Mouse (Mus musculus): ENCODE results near the gene Amdhd1. TPM values are rescaled to one million over a fixed set of nuclear protein-coding genes. Genes with fewer than 3 reads are reported as not detected.

The Amdhd1 gene
- total and polyA plus RNA-seq, 2 experiments from 2014 or later, result 0.14 to 0.48 TPM

DNA sequence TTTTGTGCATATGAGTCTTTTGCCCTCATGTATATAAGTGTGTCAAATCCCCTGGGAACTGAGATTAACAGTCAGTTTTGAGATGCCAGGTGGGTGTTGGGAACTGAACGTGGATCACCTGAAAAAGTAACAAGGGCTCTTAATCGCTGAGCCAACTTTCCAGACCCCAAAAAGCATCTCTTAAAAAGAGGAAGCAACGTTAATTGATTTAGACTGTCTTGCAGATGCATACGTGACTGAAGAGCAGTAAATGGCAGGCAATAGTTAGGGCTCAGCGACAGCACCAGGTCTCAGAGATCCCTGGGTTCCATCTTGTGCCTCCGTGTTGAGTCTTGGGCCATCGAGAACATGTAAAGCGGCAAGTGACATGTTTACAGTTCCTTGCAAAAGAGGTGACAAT lies 12.8 kb upstream of the Amdhd1 start:
- 80% methylated on average over 8 of the region's 8 CpGs for WGBS
- ATAC-seq, result no peak

GRCm38 (mm10) chr10:93549821-93550220 lies 10.0 kb upstream of the Amdhd1 start:
- no peaks in the 10 kb centered on the region for H3K9me3 ChIP-seq (ENCODE audit: low read length)
- no peak overlapping the region for H3K9ac ChIP-seq
- TF ChIP-seq CTCF (IDR thresholded peaks at IDR 0.05; ENCODE audit: low read depth), result no peak
- H3K4me1 ChIP-seq (ENCODE audit: insufficient read depth), result no peaks in the 10 kb centered on the region
- H3K36me3 ChIP-seq (ENCODE audit: insufficient read depth), result no peaks in the 10 kb centered on the region
- no peak overlapping the region for H3K27ac ChIP-seq (ENCODE audit: low read depth, low read length)
- no peaks in the 10 kb centered on the region for H3K27me3 ChIP-seq (ENCODE audit: insufficient read depth, low read length)
- 86% methylated on average over 10 of the region's 10 CpGs for WGBS
- no peak overlapping the region for H3K4me3 ChIP-seq (ENCODE audit: low read depth, low read length)
- DNase-seq (no peak), ATAC-seq (no peak)
- H3K4me2 ChIP-seq (ENCODE audit: low read depth), result no peak overlapping the region

More for the DNA sequence above, 12.8 kb upstream of the Amdhd1 start:
- H3K4me1 ChIP-seq (ENCODE audit: insufficient read depth), result no peaks in the 10 kb centered on the region
- H3K27me3 ChIP-seq (ENCODE audit: insufficient read depth, low read length), result no peaks in the 10 kb centered on the region
- H3K9ac ChIP-seq, result no peak overlapping the region
- TF ChIP-seq CTCF (IDR thresholded peaks at IDR 0.05; ENCODE audit: low read depth), result no peak
- H3K36me3 ChIP-seq (ENCODE audit: insufficient read depth), result no peaks in the 10 kb centered on the region
- H3K9me3 ChIP-seq (ENCODE audit: low read length), result no peaks in the 10 kb centered on the region
- H3K27ac ChIP-seq (ENCODE audit: low read depth, low read length), result no peak overlapping the region
- H3K4me3 ChIP-seq (ENCODE audit: low read depth, low read length), result no peak overlapping the region
- H3K4me2 ChIP-seq (ENCODE audit: low read depth), result no peak overlapping the region
- DNase-seq, result no peak

DNA sequence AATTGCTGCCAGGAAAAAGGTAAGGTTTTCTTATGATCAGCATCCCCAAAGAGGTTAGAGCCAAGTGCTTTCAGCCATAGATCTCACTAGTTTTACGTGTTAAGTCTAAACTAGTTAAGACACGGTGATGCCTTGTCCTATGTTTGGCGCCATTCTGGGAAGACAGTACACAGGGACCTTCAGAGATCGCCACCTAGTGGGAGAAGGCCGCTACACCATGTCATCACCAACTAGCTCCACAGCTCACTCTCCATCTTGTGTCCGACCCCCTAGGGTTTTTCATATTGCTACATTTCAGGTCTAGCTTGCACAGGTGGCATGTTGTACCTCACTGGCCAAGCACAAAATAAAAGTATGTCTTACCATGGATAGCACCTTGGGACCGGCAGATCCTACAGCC lies 9.2 kb upstream of the Amdhd1 start:
- peak; percentile 91 for TF ChIP-seq CTCF (IDR thresholded peaks at IDR 0.05; ENCODE audit: low read depth)
- DNase-seq (peak; percentile 83), ATAC-seq (peak; percentile 86)
- H3K27me3 ChIP-seq (ENCODE audit: insufficient read depth, low read length), result no peaks in the 10 kb centered on the region
- H3K4me2 ChIP-seq (ENCODE audit: low read depth), result no peak overlapping the region
- no peak overlapping the region for H3K9ac ChIP-seq
- no peak overlapping the region for H3K27ac ChIP-seq (ENCODE audit: low read depth, low read length)
- no peaks in the 10 kb centered on the region for H3K9me3 ChIP-seq (ENCODE audit: low read length)
- H3K36me3 ChIP-seq (ENCODE audit: insufficient read depth), result no peaks in the 10 kb centered on the region
- no peaks in the 10 kb centered on the region for H3K4me1 ChIP-seq (ENCODE audit: insufficient read depth)
- H3K4me3 ChIP-seq (ENCODE audit: low read depth, low read length), result no peak overlapping the region
- WGBS, result 13% methylated on average over 7 of the region's 7 CpGs

GRCm38 (mm10) chr10:93547741-93548270 lies 8.0 kb upstream of the Amdhd1 start:
- TF ChIP-seq CTCF (IDR thresholded peaks at IDR 0.05; ENCODE audit: low read depth), result no peak
- Histone ChIP-seq H3K27ac (ENCODE audit: low read depth, low read length) (no peak overlapping the region), H3K4me2 (ENCODE audit: low read depth) (no peak overlapping the region), H3K9me3 (ENCODE audit: low read length) (no peaks in the 10 kb centered on the region), H3K4me3 (ENCODE audit: low read depth, low read length) (no peak overlapping the region), H3K36me3 (ENCODE audit: insufficient read depth) (no peaks in the 10 kb centered on the region), H3K27me3 (ENCODE audit: insufficient read depth, low read length) (no peaks in the 10 kb centered on the region), H3K4me1 (ENCODE audit: insufficient read depth) (no peaks in the 10 kb centered on the region), H3K9ac (no peak overlapping the region)
- no peak for ATAC-seq
- 94% methylated on average over 4 of the region's 4 CpGs for WGBS
- DNase-seq, result no peak

DNA sequence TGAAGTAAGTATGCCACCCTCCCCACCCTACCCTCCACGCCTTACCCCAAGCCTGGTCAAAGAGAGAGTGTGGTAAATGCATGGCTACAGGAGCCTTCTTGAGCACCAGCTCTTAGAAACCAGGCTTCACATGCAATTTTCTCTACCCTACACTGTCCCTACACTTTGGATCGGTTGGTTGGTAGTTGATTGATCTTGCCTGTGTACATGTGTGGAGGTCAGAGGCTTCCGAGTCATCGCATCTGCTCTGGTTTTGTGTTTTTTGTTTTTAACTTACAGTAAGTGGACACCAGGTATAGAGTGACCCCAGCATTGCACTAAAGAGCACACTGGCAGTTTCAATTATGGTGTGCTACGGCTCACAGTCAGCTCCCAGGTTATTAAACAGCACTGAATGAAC lies 4.3 kb upstream of the Amdhd1 start:
- Histone ChIP-seq H3K4me2 (ENCODE audit: low read depth) (no peak overlapping the region), H3K27me3 (ENCODE audit: insufficient read depth, low read length) (no peaks in the 10 kb centered on the region), H3K36me3 (ENCODE audit: insufficient read depth) (no peaks in the 10 kb centered on the region), H3K27ac (ENCODE audit: low read depth, low read length) (no peak overlapping the region), H3K4me1 (ENCODE audit: insufficient read depth) (0 out of 2 replicates have a peak, but pooled peaks cover 9% of the 10 kb centered on the region), H3K9me3 (ENCODE audit: low read length) (no peaks in the 10 kb centered on the region), H3K9ac (no peak overlapping the region), H3K4me3 (ENCODE audit: low read depth, low read length) (no peak overlapping the region)
- WGBS, result 72% methylated on average over 5 of the region's 5 CpGs
- ATAC-seq (no peak), DNase-seq (no peak)
- no peak for TF ChIP-seq CTCF (IDR thresholded peaks at IDR 0.05; ENCODE audit: low read depth)

- no peak for TF ChIP-seq CTCF (IDR thresholded peaks at IDR 0.05; ENCODE audit: low read depth)
- H3K9ac ChIP-seq, result no peak overlapping the region
- 0 out of 2 replicates have a peak, but pooled peaks cover 9% of the 10 kb centered on the region for H3K4me1 ChIP-seq (ENCODE audit: insufficient read depth)
- DNase-seq (no peak), ATAC-seq (no peak)
- H3K4me3 ChIP-seq (ENCODE audit: low read depth, low read length), result no peak overlapping the region
- no peak overlapping the region for H3K27ac ChIP-seq (ENCODE audit: low read depth, low read length)
- 59% methylated on average over 6 of the region's 6 CpGs for WGBS
- H3K27me3 ChIP-seq (ENCODE audit: insufficient read depth, low read length), result no peaks in the 10 kb centered on the region
- no peaks in the 10 kb centered on the region for H3K9me3 ChIP-seq (ENCODE audit: low read length)
- H3K36me3 ChIP-seq (ENCODE audit: insufficient read depth), result no peaks in the 10 kb centered on the region
- no peak overlapping the region for H3K4me2 ChIP-seq (ENCODE audit: low read depth)
These were observed 3.3 kb upstream of the Amdhd1 start for GRCm38 (mm10) chr10:93543176-93543575.

DNA sequence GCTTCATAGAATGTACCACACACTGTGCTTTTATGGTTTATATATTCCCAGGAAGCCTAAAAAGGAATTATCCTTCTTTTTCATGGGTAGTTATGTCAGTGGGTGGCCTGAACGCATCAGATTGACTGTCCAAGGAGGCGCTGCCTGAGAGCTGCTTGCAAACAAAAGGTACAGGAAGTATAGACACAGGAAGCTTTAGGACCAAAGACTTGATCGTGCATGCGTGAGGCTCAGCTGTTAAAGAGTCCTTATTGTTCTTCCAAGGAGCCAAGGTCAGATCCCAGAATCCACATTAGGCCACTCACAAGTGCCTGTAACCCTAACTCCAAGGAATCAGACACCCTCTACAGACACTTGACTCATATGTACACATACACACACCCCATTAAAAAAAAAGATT lies 2.5 kb upstream of the Amdhd1 start:
- WGBS, result 41% methylated on average over 4 of the region's 4 CpGs
- no peak for DNase-seq

More for the DNA sequence above, 2.5 kb upstream of the Amdhd1 start:
- H3K4me1 ChIP-seq (ENCODE audit: insufficient read depth), result 0 out of 2 replicates have a peak, but pooled peaks cover 9% of the 10 kb centered on the region
- no peak overlapping the region for H3K4me3 ChIP-seq (ENCODE audit: low read depth, low read length)
- H3K36me3 ChIP-seq (ENCODE audit: insufficient read depth), result no peaks in the 10 kb centered on the region
- no peak overlapping the region for H3K9ac ChIP-seq
- H3K27ac ChIP-seq (ENCODE audit: low read depth, low read length), result no peak overlapping the region
- TF ChIP-seq CTCF (IDR thresholded peaks at IDR 0.05; ENCODE audit: low read depth), result no peak
- H3K4me2 ChIP-seq (ENCODE audit: low read depth), result no peak overlapping the region
- ATAC-seq, result no peak
- H3K27me3 ChIP-seq (ENCODE audit: insufficient read depth, low read length), result no peaks in the 10 kb centered on the region
- H3K9me3 ChIP-seq (ENCODE audit: low read length), result no peaks in the 10 kb centered on the region
